Mouse (Mus musculus): ENCODE data around the gene Gm4869. TPM values are rescaled to one million over a fixed set of nuclear protein-coding genes. Genes with fewer than 3 reads are reported as not detected.

Gene Gm4869
- polyA plus RNA-seq, 1 experiment: 0.07 TPM

GRCm38 (mm10) chr5:140507466-140508208 lies 62.2 kb downstream of the Gm4869 start:
- Histone ChIP-seq H3K27me3 (ENCODE audit: control insufficient read depth, insufficient read depth, insufficient read length) (no peaks in the 10 kb centered on the region), H3K79me2 (ENCODE audit: control insufficient read depth, insufficient read depth) (no peaks in the 10 kb centered on the region), H3ac (ENCODE audit: control insufficient read depth, insufficient read length) (no peak overlapping the region), H3K4me3 (no peak overlapping the region), H3K36me3 (ENCODE audit: control insufficient read depth, insufficient read depth) (no peaks in the 10 kb centered on the region), H3K4me2 (ENCODE audit: low read depth) (no peak overlapping the region)
- peak; percentile 4 for TF ChIP-seq USF1 (IDR thresholded peaks at IDR 0.05; ENCODE audit: low read depth)
- no peak for TF ChIP-seq TCF12 (IDR thresholded peaks at IDR 0.05; ENCODE audit: insufficient read depth, poor library complexity, severe bottlenecking)
- TF ChIP-seq CEBPB (IDR thresholded peaks at IDR 0.05; ENCODE audit: insufficient read depth, poor library complexity, severe bottlenecking): no peak
- TF ChIP-seq MYOG (IDR thresholded peaks at IDR 0.05; ENCODE audit: control insufficient read depth in 1 of 3, insufficient read depth in 1 of 3, insufficient read length in 2 of 3, low read depth in 2 of 3): no peak
- TF ChIP-seq POLR2AphosphoS2 (IDR thresholded peaks at IDR 0.05; ENCODE audit: insufficient read length, low read depth): no peak

- H3K4me3 ChIP-seq: no peak overlapping the region
Measured at GRCm38 (mm10) chr5:140508686-140509085, 63.2 kb downstream of the Gm4869 start.

GRCm38 (mm10) chr5:140509204-140509603 lies 63.8 kb downstream of the Gm4869 start:
- Histone ChIP-seq H3K27me3 (ENCODE audit: control insufficient read depth, insufficient read depth, insufficient read length) (no peaks in the 10 kb centered on the region), H3K79me2 (ENCODE audit: control insufficient read depth, insufficient read depth) (no peaks in the 10 kb centered on the region), H3ac (ENCODE audit: control insufficient read depth, insufficient read length) (no peak overlapping the region), H3K4me3 (no peak overlapping the region), H3K4me2 (ENCODE audit: low read depth) (no peak overlapping the region), H3K36me3 (ENCODE audit: control insufficient read depth, insufficient read depth) (no peaks in the 10 kb centered on the region)
- TF ChIP-seq POLR2AphosphoS2 (IDR thresholded peaks at IDR 0.05; ENCODE audit: insufficient read length, low read depth) (no peak), E2F4 (IDR thresholded peaks at IDR 0.05; ENCODE audit: insufficient read depth) (no peak), REST (IDR thresholded peaks at IDR 0.05; ENCODE audit: insufficient read depth, insufficient read length) (no peak), SRF (IDR thresholded peaks at IDR 0.05; ENCODE audit: control insufficient read depth, insufficient read length, low read depth) (no peak), USF1 (IDR thresholded peaks at IDR 0.05; ENCODE audit: low read depth) (no peak), MYOG (IDR thresholded peaks at IDR 0.05; ENCODE audit: control insufficient read depth in 1 of 3, insufficient read depth in 1 of 3, insufficient read length in 2 of 3, low read depth in 2 of 3) (no peak)

More at GRCm38 (mm10) chr5:140508686-140509085, 63.2 kb downstream of the Gm4869 start:
- Histone ChIP-seq H3K4me2 (ENCODE audit: low read depth) (no peak overlapping the region), H3ac (ENCODE audit: control insufficient read depth, insufficient read length) (no peak overlapping the region), H3K27me3 (ENCODE audit: control insufficient read depth, insufficient read depth, insufficient read length) (no peaks in the 10 kb centered on the region), H3K79me2 (ENCODE audit: control insufficient read depth, insufficient read depth) (no peaks in the 10 kb centered on the region), H3K36me3 (ENCODE audit: control insufficient read depth, insufficient read depth) (no peaks in the 10 kb centered on the region)
- TF ChIP-seq SRF (IDR thresholded peaks at IDR 0.05; ENCODE audit: control insufficient read depth, insufficient read length, low read depth) (no peak), TCF12 (IDR thresholded peaks at IDR 0.05; ENCODE audit: insufficient read depth, poor library complexity, severe bottlenecking) (no peak), TCF3 (IDR thresholded peaks at IDR 0.05; ENCODE audit: insufficient read length, low read depth) (no peak), MAX (IDR thresholded peaks at IDR 0.05; ENCODE audit: low read depth) (no peak), USF1 (IDR thresholded peaks at IDR 0.05; ENCODE audit: low read depth) (no peak), MYOD1 (IDR thresholded peaks at IDR 0.05; ENCODE audit: control insufficient read depth in 1 of 3, insufficient read length in 2 of 3, low read depth in 2 of 3) (no peak), MYOG (IDR thresholded peaks at IDR 0.05; ENCODE audit: control insufficient read depth in 1 of 3, insufficient read depth in 1 of 3, insufficient read length in 2 of 3, low read depth in 2 of 3) (no peak), POLR2A (IDR thresholded peaks at IDR 0.05; ENCODE audit: insufficient read length, low read depth) (no peak), CEBPB (IDR thresholded peaks at IDR 0.05; ENCODE audit: insufficient read depth, poor library complexity, severe bottlenecking) (no peak), E2F4 (IDR thresholded peaks at IDR 0.05; ENCODE audit: insufficient read depth) (no peak), REST (IDR thresholded peaks at IDR 0.05; ENCODE audit: insufficient read depth, insufficient read length) (no peak), POLR2AphosphoS2 (IDR thresholded peaks at IDR 0.05; ENCODE audit: insufficient read length, low read depth) (no peak)

- H3K36me3 ChIP-seq (ENCODE audit: control insufficient read depth, insufficient read depth): no peaks in the 10 kb centered on the region
- no peaks in the 10 kb centered on the region for H3K79me2 ChIP-seq (ENCODE audit: control insufficient read depth, insufficient read depth)
- TF ChIP-seq MYOD1 (IDR thresholded peaks at IDR 0.05; ENCODE audit: control insufficient read depth in 1 of 3, insufficient read length in 2 of 3, low read depth in 2 of 3) (peak; percentile 64 to 97 (median 95)), MYOG (IDR thresholded peaks at IDR 0.05; ENCODE audit: control insufficient read depth in 1 of 3, insufficient read depth in 1 of 3, insufficient read length in 2 of 3, low read depth in 2 of 3) (peak in 2 of 3 experiments; percentile 93 to 94), USF1 (IDR thresholded peaks at IDR 0.05; ENCODE audit: low read depth) (no peak), TCF3 (IDR thresholded peaks at IDR 0.05; ENCODE audit: insufficient read length, low read depth) (peak; percentile 37)
- no peak overlapping the region for H3ac ChIP-seq (ENCODE audit: control insufficient read depth, insufficient read length)
- H3K4me3 ChIP-seq: no peak overlapping the region
- H3K4me2 ChIP-seq (ENCODE audit: low read depth): peak overlapping the region; percentile 24
- no peaks in the 10 kb centered on the region for H3K27me3 ChIP-seq (ENCODE audit: control insufficient read depth, insufficient read depth, insufficient read length)
Measured at GRCm38 (mm10) chr5:140510012-140511000, 64.9 kb downstream of the Gm4869 start.
